Mouse (Mus musculus): Measurements from ENCODE around the gene Abhd6.

GRCm38 (mm10) chr14:8042577-8042976 lies 39.9 kb downstream of the Abhd6 start:
- no peak for TF ChIP-seq CTCF (IDR thresholded peaks at IDR 0.05; ENCODE audit: low read depth)
- TF ChIP-seq EP300 (IDR thresholded peaks at IDR 0.05; ENCODE audit: low read depth): no peak

All from liver, embryonic 14.5 days (tissue).